Mouse (Mus musculus) limb, embryonic 12.5 days (tissue): ENCODE measurements around the gene Dlx1. TPM values are rescaled to one million over a fixed set of nuclear protein-coding genes. Genes with fewer than 3 reads are reported as not detected.

Experiments
- ATAC-seq: fragments of 200-750 bp; cut with Nextera tagmentation; 2 replicates; pipeline ENCODE4 v1.8.0; 2017; ENCODE audit warnings: low read depth, moderate TSS enrichment; ENCODE audit not compliant: insufficient number of reproducible peaks, insufficient read depth, low FRiP score, low TSS enrichment
- H3K27ac ChIP-seq: fragments of 300-500 bp; sonication (generic); 2 replicates; pipeline ENCODE4 v1.5.1; 2016; ENCODE audit warnings: mild to moderate bottlenecking, moderate library complexity
- H3K27me3 ChIP-seq: fragments of 300-500 bp; sonication (generic); 2 replicates; pipeline ENCODE4 v1.6.1; 2016; ENCODE audit warnings: mild to moderate bottlenecking, moderate library complexity
- H3K36me3 ChIP-seq: fragments of 300-500 bp; sonication (generic); 2 replicates; pipeline ENCODE4 v1.6.1; 2016; ENCODE audit warnings: mild to moderate bottlenecking, moderate library complexity
- H3K4me1 ChIP-seq: fragments of 300-500 bp; sonication (generic); replicated peaks from 2 replicates; pipeline ENCODE4 v1.6.1; 2016
- H3K4me2 ChIP-seq: fragments of 300-500 bp; sonication (generic); 2 replicates; pipeline ENCODE4 v1.6.1; 2016; ENCODE audit warnings: mild to moderate bottlenecking, moderate library complexity
- H3K4me3 ChIP-seq: fragments of 300-500 bp; sonication (generic); replicated peaks from 2 replicates; pipeline ENCODE4 v1.5.1; 2016; ENCODE audit warnings: mild to moderate bottlenecking
- H3K9ac ChIP-seq: fragments of 300-500 bp; sonication (generic); replicated peaks from 2 replicates; pipeline ENCODE4 v1.6.1; 2016; ENCODE audit warnings: mild to moderate bottlenecking, moderate library complexity
- H3K9me3 ChIP-seq: fragments of 300-500 bp; sonication (generic); 2 replicates; pipeline ENCODE4 v1.6.1; 2016; ENCODE audit warnings: mild to moderate bottlenecking, moderate library complexity
- WGBS: fragments of 180-500 bp; shearing (Covaris S2); methylation state at CpG from one replicate; pipeline ENCODE4 v1.1.7; 2016; 5-methylcytosine and 5-hydroxymethylcytosine counted together
- polyA plus RNA-seq: library from polyadenylated mRNA; unstranded; fragments of >200 nt; fragmentation: Nextera tagmentation; extraction: Ambion mirVana; gene quantifications from 2 replicates; pipeline ENCODE4 v1.2.1, GENCODE M21; 2016

Dlx1 gene
- polyA plus RNA-seq: 5.6 and 6.3 TPM in 2 replicates

DNA sequence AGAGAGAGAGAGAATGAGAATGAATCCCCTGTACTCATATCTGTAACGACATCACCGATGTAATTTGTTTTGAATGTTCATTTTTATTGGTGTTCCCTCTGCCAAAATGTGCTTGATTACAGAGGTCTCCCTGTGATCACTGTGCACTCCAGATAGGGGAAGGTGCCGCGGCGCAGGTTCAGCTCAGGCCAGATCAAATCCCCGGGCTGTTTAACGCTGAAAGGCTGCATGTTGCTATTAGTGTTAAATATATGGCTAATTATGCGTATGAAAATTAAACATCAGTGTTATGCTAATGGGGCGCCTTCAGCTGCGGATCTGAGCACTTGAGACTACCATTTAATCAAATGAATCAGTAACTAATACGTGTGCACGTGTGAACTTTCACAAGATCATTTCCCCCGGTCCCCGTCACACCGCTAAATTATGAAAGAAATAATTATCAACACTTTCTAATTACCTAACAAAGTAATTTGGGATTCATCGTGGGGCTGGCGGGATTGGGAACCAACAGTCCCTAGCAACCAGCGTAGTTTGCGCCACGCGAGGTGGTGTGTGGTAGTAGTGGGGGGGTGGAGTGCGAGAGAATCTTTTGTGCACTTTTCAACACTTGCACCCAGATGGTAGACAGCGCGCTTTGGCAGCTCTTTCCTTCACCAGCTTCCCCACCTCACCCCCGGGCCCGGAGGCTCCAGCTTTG is at the start of gene Dlx1:
Gene Dlx1, plus strand, starts transcription at position 100 of the 700 bp plus-strand sequence.
- H3K9ac ChIP-seq: peak within 1 kb of the TSS; percentile 50; the same call in 1 of the 2 replicates
- under 1% methylated on average over 26 of the region's 26 CpGs for WGBS
- peak within 1 kb of the TSS; percentile 92 for H3K4me2 ChIP-seq
- no peak for ATAC-seq
- no peak within 1 kb of the TSS for H3K27ac ChIP-seq
- peaks cover 97% of the 10 kb centered on the region for H3K27me3 ChIP-seq
- peaks cover 30% of the 10 kb centered on the region for H3K4me1 ChIP-seq
- H3K4me3 ChIP-seq: peak within 1 kb of the TSS; percentile 53
- H3K9me3 ChIP-seq: no peaks in the 10 kb centered on the region
- no peaks in the 10 kb centered on the region for H3K36me3 ChIP-seq

DNA sequence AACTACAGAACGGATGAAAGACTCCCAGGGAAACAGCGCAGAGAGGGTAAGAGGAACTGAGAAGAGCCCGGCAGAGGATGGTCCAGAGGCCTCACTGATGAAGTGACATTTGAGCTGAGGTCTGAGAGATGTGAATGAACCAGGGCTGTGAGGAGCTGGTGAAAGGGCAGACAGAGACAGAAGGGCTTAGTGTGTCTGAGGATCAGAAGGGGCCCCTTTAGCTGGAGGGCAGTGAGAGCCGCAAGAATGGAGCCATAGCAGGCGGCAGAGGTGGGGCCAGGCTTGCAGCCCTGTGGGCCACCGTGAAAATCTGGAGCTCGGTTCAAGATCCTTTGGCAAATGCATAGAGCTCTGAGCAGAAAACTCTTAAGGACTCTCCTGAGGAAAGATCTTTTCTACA is 48.0 kb upstream of the Dlx1 start:
- Histone ChIP-seq H3K4me1 (peaks cover 30% of the 10 kb centered on the region), H3K4me3 (no peak overlapping the region), H3K27me3 (no peaks in the 10 kb centered on the region), H3K9ac (no peak overlapping the region), H3K27ac (no peak overlapping the region), H3K9me3 (0 out of 2 replicates have a peak, but pooled peaks cover 4% of the 10 kb centered on the region), H3K4me2 (no peak overlapping the region), H3K36me3 (no peaks in the 10 kb centered on the region)
- no peak for ATAC-seq
- 9% methylated on average over 7 of the region's 7 CpGs for WGBS

DNA sequence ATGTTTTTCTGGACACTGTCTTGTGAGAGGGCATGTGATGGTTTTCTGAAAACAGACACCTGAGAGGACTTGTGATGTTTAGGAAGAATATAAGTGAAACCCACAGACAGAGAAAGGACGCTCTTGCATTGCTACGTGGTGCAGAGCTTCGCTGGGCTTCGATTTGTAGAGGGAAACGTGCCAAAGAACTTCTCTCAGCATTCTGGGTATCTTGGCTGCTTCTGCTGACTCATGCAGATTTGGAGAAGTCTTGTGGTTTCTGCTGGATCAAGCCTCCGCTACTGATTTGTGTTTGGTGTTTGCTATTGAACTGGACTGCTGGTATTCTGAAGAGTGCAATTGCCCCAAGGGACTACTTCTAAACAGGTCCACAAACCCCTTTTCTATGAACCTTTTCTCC is 46.1 kb upstream of the Dlx1 start:
- 83% methylated on average over 6 of the region's 6 CpGs for WGBS
- ATAC-seq: no peak

GRCm38 (mm10) chr2:71483046-71483716 is 44.7 kb upstream of the Dlx1 start:
- Histone ChIP-seq H3K4me1 (peaks cover 14% of the 10 kb centered on the region), H3K9ac (no peak overlapping the region), H3K27ac (no peak overlapping the region), H3K36me3 (no peaks in the 10 kb centered on the region), H3K4me3 (no peak overlapping the region), H3K27me3 (no peaks in the 10 kb centered on the region), H3K4me2 (no peak overlapping the region), H3K9me3 (no peaks in the 10 kb centered on the region)
- no peak for ATAC-seq
- WGBS: 65% methylated on average over 10 of the region's 10 CpGs

More for the DNA sequence above, 46.1 kb upstream of the Dlx1 start:
- Histone ChIP-seq H3K4me1 (peaks cover 14% of the 10 kb centered on the region), H3K27me3 (no peaks in the 10 kb centered on the region), H3K9me3 (0 out of 2 replicates have a peak, but pooled peaks cover 4% of the 10 kb centered on the region), H3K4me3 (no peak overlapping the region), H3K4me2 (no peak overlapping the region), H3K27ac (no peak overlapping the region), H3K9ac (no peak overlapping the region), H3K36me3 (no peaks in the 10 kb centered on the region)

GRCm38 (mm10) chr2:71483717-71484066 is 44.2 kb upstream of the Dlx1 start:
- ATAC-seq: no peak
- H3K27me3 ChIP-seq: no peaks in the 10 kb centered on the region
- H3K9me3 ChIP-seq: no peaks in the 10 kb centered on the region
- H3K36me3 ChIP-seq: no peaks in the 10 kb centered on the region
- 19% methylated on average over 5 of the region's 5 CpGs for WGBS
- no peak overlapping the region for H3K9ac ChIP-seq
- H3K4me2 ChIP-seq: no peak overlapping the region
- peaks cover 14% of the 10 kb centered on the region for H3K4me1 ChIP-seq
- H3K27ac ChIP-seq: no peak overlapping the region
- H3K4me3 ChIP-seq: no peak overlapping the region

DNA sequence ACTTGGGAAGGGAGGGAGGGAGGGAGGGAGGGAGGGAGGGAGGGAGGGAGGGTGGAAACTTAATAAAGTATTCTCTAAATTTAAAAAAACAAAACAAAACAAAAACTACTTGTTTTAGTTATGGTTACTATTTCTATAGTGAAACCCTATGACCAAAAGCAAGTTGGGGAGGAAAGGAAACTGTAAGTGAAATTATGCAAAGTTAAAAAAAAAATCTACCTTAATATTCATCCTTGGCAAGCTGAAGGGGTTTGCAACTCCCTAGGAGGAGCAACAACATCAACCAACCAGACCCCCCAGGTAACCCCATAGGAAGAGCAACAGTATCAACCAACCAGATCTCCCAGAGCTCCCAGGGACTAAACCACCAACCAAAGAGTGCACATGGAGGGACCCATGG is 36.6 kb upstream of the Dlx1 start:
- H3K4me3 ChIP-seq: no peak overlapping the region
- H3K4me1 ChIP-seq: peaks cover 7% of the 10 kb centered on the region; the same call in 1 of the 2 replicates
- no peaks in the 10 kb centered on the region for H3K36me3 ChIP-seq
- no peak overlapping the region for H3K27ac ChIP-seq
- no peaks in the 10 kb centered on the region for H3K27me3 ChIP-seq
- no peak overlapping the region for H3K9ac ChIP-seq
- no peak for ATAC-seq
- H3K9me3 ChIP-seq: no peaks in the 10 kb centered on the region
- H3K4me2 ChIP-seq: no peak overlapping the region

- Histone ChIP-seq H3K4me3 (no peak overlapping the region), H3K9me3 (no peaks in the 10 kb centered on the region), H3K4me2 (no peak overlapping the region), H3K27ac (no peak overlapping the region), H3K27me3 (no peaks in the 10 kb centered on the region), H3K36me3 (no peaks in the 10 kb centered on the region), H3K9ac (no peak overlapping the region), H3K4me1 (peaks cover 18% of the 10 kb centered on the region)
- no peak for ATAC-seq
- WGBS: 80% methylated on average over 12 of the region's 12 CpGs
Measured at GRCm38 (mm10) chr2:71493161-71493683, 34.7 kb upstream of the Dlx1 start.

- H3K36me3 ChIP-seq: no peaks in the 10 kb centered on the region
- no peak overlapping the region for H3K27ac ChIP-seq
- no peak overlapping the region for H3K4me3 ChIP-seq
- peaks cover 31% of the 10 kb centered on the region for H3K4me1 ChIP-seq
- no peak overlapping the region for H3K4me2 ChIP-seq
- no peak for ATAC-seq
- no peak overlapping the region for H3K9ac ChIP-seq
- 81% methylated on average over 10 of the region's 10 CpGs for WGBS
- no peaks in the 10 kb centered on the region for H3K27me3 ChIP-seq
- H3K9me3 ChIP-seq: no peaks in the 10 kb centered on the region
Measured at GRCm38 (mm10) chr2:71494503-71494902, 33.4 kb upstream of the Dlx1 start.

GRCm38 (mm10) chr2:71494971-71495370 is 32.9 kb upstream of the Dlx1 start:
- Histone ChIP-seq H3K9ac (no peak overlapping the region), H3K4me3 (no peak overlapping the region), H3K9me3 (no peaks in the 10 kb centered on the region), H3K27ac (no peak overlapping the region), H3K36me3 (no peaks in the 10 kb centered on the region), H3K4me2 (no peak overlapping the region), H3K4me1 (peaks cover 35% of the 10 kb centered on the region), H3K27me3 (no peaks in the 10 kb centered on the region)
- ATAC-seq: no peak
- 48% methylated on average over 4 of the region's 4 CpGs for WGBS

DNA sequence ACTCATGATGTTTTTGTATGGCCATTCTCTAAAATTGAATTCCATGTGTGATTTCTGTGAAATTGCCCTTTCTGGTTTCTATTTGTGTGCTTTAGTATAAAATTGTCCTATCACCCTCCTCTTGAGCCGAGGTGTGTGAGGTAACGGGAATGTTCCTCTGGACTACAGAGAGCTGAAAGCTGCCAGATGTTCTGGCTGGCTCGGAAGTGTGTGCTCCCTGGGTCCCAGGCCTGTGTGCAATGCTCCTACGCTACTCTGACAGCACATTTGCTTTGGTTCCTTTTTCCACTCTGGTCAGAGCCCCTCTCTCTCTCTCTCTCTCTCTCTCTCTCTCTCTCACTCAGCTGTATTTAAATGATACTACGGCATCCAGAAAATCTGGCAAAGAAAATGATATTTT is 30.7 kb upstream of the Dlx1 start:
- no peaks in the 10 kb centered on the region for H3K9me3 ChIP-seq
- no peak for ATAC-seq
- H3K27me3 ChIP-seq: no peaks in the 10 kb centered on the region
- H3K36me3 ChIP-seq: no peaks in the 10 kb centered on the region
- H3K9ac ChIP-seq: no peak overlapping the region
- H3K4me1 ChIP-seq: peaks cover 37% of the 10 kb centered on the region
- H3K4me3 ChIP-seq: no peak overlapping the region
- H3K4me2 ChIP-seq: 0 out of 2 replicates have a peak overlapping the region, but pooled peaks have one; percentile 0
- peak overlapping the region; percentile 59; the same call in 1 of the 2 replicates for H3K27ac ChIP-seq
- 12% methylated on average over 5 of the region's 5 CpGs for WGBS

GRCm38 (mm10) chr2:71499276-71500230 is 28.4 kb upstream of the Dlx1 start:
- 56% methylated on average over 16 of the region's 16 CpGs for WGBS
- H3K9ac ChIP-seq: no peak overlapping the region
- peak overlapping the region; percentile 66 for H3K27ac ChIP-seq
- H3K27me3 ChIP-seq: no peaks in the 10 kb centered on the region
- no peak overlapping the region for H3K4me2 ChIP-seq
- peaks cover 36% of the 10 kb centered on the region for H3K4me1 ChIP-seq
- no peak for ATAC-seq
- no peaks in the 10 kb centered on the region for H3K36me3 ChIP-seq
- no peak overlapping the region for H3K4me3 ChIP-seq
- no peaks in the 10 kb centered on the region for H3K9me3 ChIP-seq
